Mouse (Mus musculus) lung, adult 2 months (tissue): Measurements from ENCODE around the gene Tead1. TPM values are rescaled to one million over a fixed set of nuclear protein-coding genes. Genes with fewer than 3 reads are reported as not detected.
"Not testable (repeated sequence)": the region's sequence is repeated elsewhere in the genome, so short reads cannot be mapped to it uniquely, and the experiment has no call there.

Experiments used
- DNase-seq: peaks from one replicate; pipeline ENCODE4 v3.0.0; 2022
- H3K4me1 ChIP-seq: fragments of 200-500 bp; 2 replicates; pipeline ENCODE4 v1.6.1; 2011; ENCODE audit warnings: low read length; ENCODE audit not compliant: control insufficient read depth, insufficient read depth
- H3K4me3 ChIP-seq: fragments of 200-500 bp; replicated peaks from 2 replicates; pipeline ENCODE3; 2011; ENCODE audit warnings: low read depth, mild to moderate bottlenecking, control low read depth, low read length; ENCODE audit errors: extremely low read depth
- CTCF ChIP-seq: fragments of 200-500 bp; IDR thresholded peaks from 2 replicates; pipeline ENCODE4 v1.5.1; 2011; ENCODE audit warnings: mild to moderate bottlenecking, low read length, control low read depth; ENCODE audit not compliant: insufficient read depth
- POLR2A ChIP-seq: fragments of 200-500 bp; IDR thresholded peaks from 2 replicates; pipeline ENCODE4 v1.6.1; 2011; ENCODE audit warnings: low read depth, mild to moderate bottlenecking, control low read depth, low read length, borderline replicate concordance; ENCODE audit errors: extremely low read depth
- WGBS: fragments of 180-500 bp; shearing (Covaris S2); methylation state at CpG from one replicate; pipeline ENCODE4 v1.1.7; 2018; 5-methylcytosine and 5-hydroxymethylcytosine counted together
- polyA plus RNA-seq: library from polyadenylated mRNA; depleted of rRNA; stranded (reverse); fragments of >200 nt; gene quantifications from 2 replicates; pipeline ENCODE4 v1.2.3, GENCODE M21; 2012

Tead1 gene
- polyA plus RNA-seq, 1 experiment, result 45.9 TPM

DNA sequence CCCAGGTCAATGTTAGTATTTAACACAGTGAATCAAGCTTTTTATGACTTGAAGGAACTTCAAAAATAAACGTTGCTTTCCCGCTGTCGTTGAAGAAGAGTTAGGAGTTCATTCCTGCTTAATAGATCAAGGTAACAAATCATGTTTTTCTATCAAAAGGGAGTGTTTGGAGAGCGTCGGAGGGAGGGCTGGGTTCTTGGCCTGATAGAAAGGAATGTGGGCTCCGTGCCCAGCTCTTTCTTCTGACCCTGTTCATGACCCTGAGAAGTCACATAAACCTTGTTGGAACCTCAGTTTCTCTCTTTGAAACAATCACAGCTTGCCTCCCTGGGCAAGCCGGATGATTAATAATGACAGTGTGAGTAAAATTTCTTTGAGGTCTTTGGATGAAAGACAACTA lies 251.6 kb downstream of the Tead1 start:
- no peak for DNase-seq
- no peaks in the 10 kb centered on the region for H3K4me1 ChIP-seq
- 17% methylated on average over 7 of the region's 7 CpGs for WGBS
- TF ChIP-seq CTCF (no peak), POLR2A (no peak)
- H3K4me3 ChIP-seq, result no peak overlapping the region

DNA sequence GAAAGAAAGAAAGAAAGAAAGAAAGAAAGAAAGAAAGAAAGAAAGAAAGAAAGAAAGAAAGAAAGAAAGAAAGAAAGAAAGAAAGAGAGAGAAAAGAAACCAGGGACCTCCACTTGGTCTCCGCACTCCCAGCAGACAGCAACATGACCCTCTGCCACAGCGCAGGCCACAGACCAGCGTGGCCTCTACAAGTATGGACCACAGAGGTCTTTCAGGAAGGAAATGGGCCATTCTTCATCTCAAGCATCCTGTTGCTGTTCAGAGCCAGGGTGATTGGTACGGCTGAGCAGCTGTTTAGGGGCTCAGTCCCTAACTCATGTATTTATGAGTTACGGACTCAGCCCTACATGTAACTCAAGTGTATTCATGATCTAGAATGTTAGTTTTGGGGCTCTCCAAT lies 256.8 kb downstream of the Tead1 start:
- H3K4me3 ChIP-seq, H3K4me1 ChIP-seq, DNase-seq: not testable (repeated sequence)
- 52% methylated on average over 5 of the region's 5 CpGs for WGBS

DNA sequence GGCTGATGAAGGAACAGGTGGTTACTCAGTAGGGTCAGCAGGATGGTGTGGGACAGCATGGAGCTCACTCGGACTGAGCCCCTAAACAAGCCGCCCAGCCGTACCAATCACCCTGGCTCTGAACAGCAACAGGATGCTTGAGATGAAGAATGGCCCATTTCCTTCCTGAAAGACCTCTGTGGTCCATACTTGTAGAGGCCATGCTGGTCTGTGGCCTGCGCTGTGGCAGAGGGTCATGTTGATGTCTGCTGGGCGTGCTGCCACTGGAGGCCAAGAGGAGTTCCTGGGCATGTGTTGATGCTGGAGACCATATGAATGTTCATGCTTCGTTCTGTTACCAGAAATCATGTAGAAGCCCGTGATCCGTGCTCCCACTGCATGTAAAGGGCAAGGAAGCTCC lies 258.0 kb downstream of the Tead1 start:
- 64% methylated on average over 8 of the region's 8 CpGs for WGBS
- H3K4me3 ChIP-seq, result no peak overlapping the region
- no peak for DNase-seq
- H3K4me1 ChIP-seq, result no peaks in the 10 kb centered on the region
- no peak for TF ChIP-seq CTCF
- no peak for TF ChIP-seq POLR2A

DNA sequence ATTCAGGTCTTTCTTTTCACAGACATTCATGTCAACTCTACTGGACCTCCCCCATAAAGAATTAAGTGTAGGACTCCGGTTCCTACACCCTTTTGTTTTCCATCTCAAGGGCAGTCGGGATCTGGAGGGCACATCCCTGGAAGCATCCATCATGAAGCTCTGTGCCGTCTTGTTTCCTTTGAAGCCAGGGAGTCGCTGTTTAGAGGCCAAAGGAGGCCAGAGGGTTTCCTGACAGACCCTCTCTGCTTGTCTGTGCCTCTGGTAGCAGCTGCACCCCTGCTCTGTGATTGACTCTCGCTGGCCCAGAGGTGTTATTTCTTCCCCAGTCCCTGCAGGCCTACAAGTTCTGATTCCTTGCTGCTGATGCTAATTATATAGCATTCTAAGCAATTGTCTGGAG lies 259.8 kb downstream of the Tead1 start:
- DNase-seq, result no peak
- Histone ChIP-seq H3K4me1 (no peaks in the 10 kb centered on the region), H3K4me3 (no peak overlapping the region)
- TF ChIP-seq CTCF, result no peak
- no peak for TF ChIP-seq POLR2A
- 46% methylated on average over 5 of the region's 5 CpGs for WGBS

DNA sequence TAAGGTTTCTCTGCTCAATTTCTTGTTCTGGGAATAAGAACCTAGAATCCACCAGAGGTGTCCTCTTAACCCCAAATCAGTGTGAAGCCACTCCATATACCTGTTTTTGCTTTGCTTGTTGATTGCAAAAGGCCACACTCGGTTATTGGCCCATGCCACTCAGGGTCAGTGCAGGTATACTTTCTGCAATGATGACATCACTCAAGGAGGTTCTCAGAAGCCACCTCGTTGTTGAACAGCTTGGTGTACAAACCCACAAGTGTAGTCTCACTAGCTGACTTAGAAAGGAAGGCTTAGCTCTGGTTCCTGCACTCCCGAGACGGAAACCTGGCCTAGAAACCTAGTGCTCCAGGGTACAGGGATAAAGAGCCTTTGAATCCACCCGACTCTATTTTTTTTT lies 263.4 kb downstream of the Tead1 start:
- no peaks in the 10 kb centered on the region for H3K4me1 ChIP-seq
- 52% methylated on average over 5 of the region's 5 CpGs for WGBS
- TF ChIP-seq POLR2A (no peak), CTCF (no peak)

DNA sequence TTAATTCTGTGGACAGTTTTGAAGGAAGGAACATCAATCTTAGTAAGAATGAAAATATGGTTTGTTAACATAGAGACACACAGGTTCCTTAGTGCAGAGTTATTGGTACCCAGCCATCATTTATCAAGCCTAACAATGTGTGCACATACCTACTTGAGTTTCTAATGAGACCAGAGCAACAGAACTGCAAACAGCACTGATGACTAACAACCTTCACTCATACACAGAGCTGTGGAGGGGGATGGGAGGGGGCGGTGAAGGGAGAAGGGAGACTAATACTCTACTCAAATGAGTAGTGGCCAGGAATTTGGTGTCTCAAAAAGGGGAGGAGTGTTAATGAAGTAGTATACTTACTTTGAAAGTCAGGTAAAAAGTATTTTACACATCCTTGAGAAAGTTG lies 263.9 kb downstream of the Tead1 start:
- no peak for DNase-seq
- no peak for TF ChIP-seq CTCF
- TF ChIP-seq POLR2A, result no peak
- H3K4me3 ChIP-seq, result no peak overlapping the region
- WGBS, result 75% methylated on average over 1 of the region's 1 CpGs
- H3K4me1 ChIP-seq, result no peaks in the 10 kb centered on the region

More for the DNA sequence above, 263.4 kb downstream of the Tead1 start:
- no peak for DNase-seq
- no peak overlapping the region for H3K4me3 ChIP-seq

DNA sequence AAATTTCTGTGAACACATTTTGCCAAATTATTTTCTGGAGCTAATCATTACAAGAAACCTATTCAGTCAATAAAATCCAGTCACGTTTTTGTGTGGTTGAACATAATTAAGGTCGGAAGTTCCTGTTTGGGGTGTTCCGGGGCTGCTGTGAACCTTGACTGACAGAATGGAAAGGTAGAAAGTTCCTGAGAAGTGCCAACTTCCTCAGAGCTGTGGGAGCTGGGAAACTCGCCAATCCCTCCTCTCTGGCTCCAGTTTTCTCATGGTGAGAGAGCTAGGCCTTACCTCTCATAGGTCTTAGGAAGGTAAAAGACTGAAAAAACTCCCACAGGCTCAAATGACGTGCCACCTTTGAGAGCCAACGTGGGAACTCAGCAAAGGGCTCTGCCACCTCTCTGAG lies 267.6 kb downstream of the Tead1 start:
- no peak overlapping the region for H3K4me3 ChIP-seq
- no peak for DNase-seq
- no peaks in the 10 kb centered on the region for H3K4me1 ChIP-seq
- TF ChIP-seq POLR2A, result no peak
- TF ChIP-seq CTCF, result no peak
- 28% methylated on average over 6 of the region's 6 CpGs for WGBS

DNA sequence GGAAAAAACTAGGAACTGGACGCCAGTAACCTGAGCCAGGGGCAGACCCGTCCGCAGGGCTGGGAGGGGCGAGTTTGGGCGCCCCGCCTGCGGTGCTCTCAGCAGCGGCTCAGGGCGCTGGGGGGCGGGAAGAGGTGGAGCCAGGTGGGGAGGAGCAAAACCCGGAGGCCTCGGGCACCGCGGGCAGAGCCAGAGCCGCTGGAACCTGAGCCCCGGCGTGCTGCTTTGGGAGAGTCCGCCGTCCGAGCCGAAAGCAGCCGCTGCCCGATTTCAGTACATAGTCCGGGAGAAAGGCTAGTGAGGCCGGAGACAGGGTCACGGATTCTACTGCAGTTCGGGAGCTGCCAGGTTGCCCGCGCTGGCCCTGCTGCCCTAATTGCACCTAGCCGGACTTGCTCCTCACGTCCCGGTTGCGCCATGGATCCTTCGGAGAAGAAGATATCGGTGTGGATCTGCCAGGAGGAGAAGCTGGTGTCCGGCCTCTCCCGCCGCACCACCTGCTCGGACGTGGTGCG lies 274.7 kb downstream of the Tead1 start, which contains the start of gene Rassf10:
TSS of gene Rassf10 (plus strand) at position 186 of the 515 bp plus-strand sequence.
- no peak for TF ChIP-seq CTCF
- peak; percentile 52; the same call in 1 of the 2 replicates for TF ChIP-seq POLR2A
- WGBS, result under 1% methylated on average over 41 of the region's 41 CpGs
- H3K4me1 ChIP-seq, result peaks cover 6% of the 10 kb centered on the region; the same call in 1 of the 2 replicates
- H3K4me3 ChIP-seq, result peak within 1 kb of the TSS; percentile 40
- peak; percentile 79 for DNase-seq

DNA sequence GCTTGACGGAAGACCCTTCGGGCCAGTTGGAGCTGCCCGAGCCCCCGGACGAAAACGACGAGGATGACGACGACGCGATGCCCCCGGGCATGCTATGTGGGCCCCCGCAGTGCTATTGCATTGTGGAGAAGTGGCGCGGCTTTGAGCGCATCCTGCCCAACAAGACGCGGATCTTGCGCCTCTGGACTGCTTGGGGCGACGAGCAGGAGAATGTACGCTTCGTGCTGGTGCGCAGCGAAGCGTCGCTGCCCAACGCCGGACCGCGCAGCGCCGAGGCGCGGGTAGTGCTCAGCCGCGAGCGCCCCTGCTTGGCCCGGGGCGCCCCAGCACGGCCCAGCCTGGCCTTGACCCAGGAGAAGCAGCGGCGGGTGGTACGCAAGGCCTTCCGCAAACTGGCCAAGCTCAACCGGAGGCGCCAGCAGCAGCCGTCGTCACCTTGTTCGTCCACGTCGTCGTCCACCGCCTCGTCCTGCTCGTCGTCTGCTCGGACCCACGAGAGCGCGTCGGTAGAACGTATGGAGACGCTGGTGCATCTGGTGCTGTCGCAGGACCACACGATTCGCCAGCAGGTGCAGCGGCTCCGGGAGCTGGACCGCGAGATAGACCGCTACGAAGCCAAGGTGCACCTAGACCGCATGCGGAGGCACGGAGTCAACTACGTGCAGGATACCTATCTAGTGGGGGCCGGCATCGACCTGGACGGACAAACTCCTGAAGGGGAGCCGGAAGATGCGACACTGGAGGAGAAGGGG lies 275.4 kb downstream of the Tead1 start:
- DNase-seq, result peak; percentile 36
- peaks cover 6% of the 10 kb centered on the region; the same call in 1 of the 2 replicates for H3K4me1 ChIP-seq
- TF ChIP-seq CTCF (no peak), POLR2A (no peak)
- H3K4me3 ChIP-seq, result peak overlapping the region; percentile 40
- 1% methylated on average over 82 of the region's 82 CpGs for WGBS

DNA sequence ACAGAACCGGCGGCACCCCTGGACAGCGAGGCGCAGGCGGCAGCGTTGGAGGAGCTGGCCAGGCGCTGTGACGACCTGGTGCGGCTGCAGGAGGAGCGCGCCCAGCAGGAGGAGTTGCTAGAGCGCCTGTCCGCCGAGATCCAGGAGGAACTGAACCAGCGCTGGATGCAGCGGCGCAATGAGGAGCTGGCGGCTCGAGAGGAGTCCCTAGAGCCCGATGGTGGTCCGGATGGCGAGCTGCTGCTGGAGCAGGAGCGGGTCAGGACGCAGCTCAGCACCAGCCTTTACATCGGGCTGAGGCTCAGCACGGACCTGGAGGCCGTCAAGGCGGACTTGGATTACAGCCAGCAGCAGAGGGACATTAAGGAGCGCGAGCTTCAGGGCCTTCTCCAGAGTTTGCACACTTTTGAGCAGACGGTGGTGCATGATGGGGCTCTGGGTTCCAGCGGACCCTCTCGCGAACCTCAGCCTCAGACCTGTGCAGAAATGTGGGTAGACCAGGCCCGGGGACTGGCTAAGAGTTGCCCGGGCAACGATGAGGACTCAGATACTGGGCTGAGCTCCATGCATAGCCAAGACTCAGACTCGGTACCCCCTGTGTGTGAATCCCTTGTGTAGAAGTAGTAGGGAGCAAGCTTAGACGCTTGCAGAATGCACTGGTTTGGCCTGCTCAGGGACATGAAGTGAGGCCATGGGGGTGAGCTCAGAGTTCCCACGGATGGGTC lies 276.1 kb downstream of the Tead1 start:
- DNase-seq, result peak; percentile 45
- WGBS, result 10% methylated on average over 40 of the region's 40 CpGs

More for the DNA sequence above, 276.1 kb downstream of the Tead1 start:
- no peak for TF ChIP-seq POLR2A
- TF ChIP-seq CTCF, result no peak
- Histone ChIP-seq H3K4me3 (peak overlapping the region; percentile 20), H3K4me1 (peaks cover 6% of the 10 kb centered on the region; the same call in 1 of the 2 replicates)
